Mouse (Mus musculus) hindbrain, embryonic 14.5 days (tissue): ENCODE measurements around the gene Mpped2. TPM values are rescaled to one million over a fixed set of nuclear protein-coding genes. Genes with fewer than 3 reads are reported as not detected.

Experiments
- ATAC-seq: fragments of 200-750 bp; cut with Nextera tagmentation; 2 replicates; pipeline ENCODE4 v1.8.0; 2017; ENCODE audit warnings: moderate number of reproducible peaks, mild to moderate bottlenecking, moderate TSS enrichment, moderate library complexity; ENCODE audit not compliant: low FRiP score
- DNase-seq: peaks from one replicate; pipeline ENCODE4 v3.0.0-alpha.2; 2015; ENCODE audit warnings: low spot score
- H3K27ac ChIP-seq: fragments of 300-500 bp; sonication (generic); 2 replicates; pipeline ENCODE4 v1.5.1; 2014; ENCODE audit warnings: mild to moderate bottlenecking, moderate library complexity
- H3K27me3 ChIP-seq: fragments of 300-500 bp; sonication (generic); 2 replicates; pipeline ENCODE4 v1.6.1; 2014; ENCODE audit warnings: mild to moderate bottlenecking, low read length, mixed read lengths; ENCODE audit not compliant: control insufficient read depth, insufficient read depth
- H3K36me3 ChIP-seq: fragments of 300-500 bp; sonication (generic); replicated peaks from 2 replicates; pipeline ENCODE4 v1.6.1; 2014; ENCODE audit not compliant: control insufficient read depth, insufficient read depth
- H3K4me1 ChIP-seq: fragments of 300-500 bp; sonication (generic); replicated peaks from 2 replicates; pipeline ENCODE4 v1.6.1; 2014; ENCODE audit warnings: antibody characterized with exemption, low read length, mixed read lengths; ENCODE audit not compliant: control insufficient read depth, insufficient read depth
- H3K4me2 ChIP-seq: fragments of 300-500 bp; sonication (generic); replicated peaks from 2 replicates; pipeline ENCODE4 v1.6.1; 2014; ENCODE audit warnings: mild to moderate bottlenecking, moderate library complexity
- H3K4me3 ChIP-seq: fragments of 300-500 bp; sonication (generic); replicated peaks from 2 replicates; pipeline ENCODE4 v1.5.1; 2014; ENCODE audit warnings: mild to moderate bottlenecking, low read length
- H3K9ac ChIP-seq: fragments of 300-500 bp; sonication (generic); 2 replicates; pipeline ENCODE4 v1.6.1; 2014
- H3K9me3 ChIP-seq: fragments of 300-500 bp; sonication (generic); 2 replicates; pipeline ENCODE4 v1.6.1; 2016; ENCODE audit warnings: low read length; ENCODE audit not compliant: control insufficient read depth
- WGBS: fragments of 180-500 bp; shearing (Covaris S2); extraction: QIAGEN DNeasy Blood & Tissue Kit; methylation state at CpG from one replicate; pipeline ENCODE4 v1.1.7; 2014; 5-methylcytosine and 5-hydroxymethylcytosine counted together
- polyA plus RNA-seq: library from polyadenylated mRNA; unstranded; fragments of >200 nt; fragmentation: Nextera tagmentation; extraction: Ambion mirVana; gene quantifications from 2 replicates; pipeline ENCODE4 v1.2.1, GENCODE M21; 2014

Mpped2 gene
- polyA plus RNA-seq, 1 experiment from 2014 or later = 149 TPM

DNA sequence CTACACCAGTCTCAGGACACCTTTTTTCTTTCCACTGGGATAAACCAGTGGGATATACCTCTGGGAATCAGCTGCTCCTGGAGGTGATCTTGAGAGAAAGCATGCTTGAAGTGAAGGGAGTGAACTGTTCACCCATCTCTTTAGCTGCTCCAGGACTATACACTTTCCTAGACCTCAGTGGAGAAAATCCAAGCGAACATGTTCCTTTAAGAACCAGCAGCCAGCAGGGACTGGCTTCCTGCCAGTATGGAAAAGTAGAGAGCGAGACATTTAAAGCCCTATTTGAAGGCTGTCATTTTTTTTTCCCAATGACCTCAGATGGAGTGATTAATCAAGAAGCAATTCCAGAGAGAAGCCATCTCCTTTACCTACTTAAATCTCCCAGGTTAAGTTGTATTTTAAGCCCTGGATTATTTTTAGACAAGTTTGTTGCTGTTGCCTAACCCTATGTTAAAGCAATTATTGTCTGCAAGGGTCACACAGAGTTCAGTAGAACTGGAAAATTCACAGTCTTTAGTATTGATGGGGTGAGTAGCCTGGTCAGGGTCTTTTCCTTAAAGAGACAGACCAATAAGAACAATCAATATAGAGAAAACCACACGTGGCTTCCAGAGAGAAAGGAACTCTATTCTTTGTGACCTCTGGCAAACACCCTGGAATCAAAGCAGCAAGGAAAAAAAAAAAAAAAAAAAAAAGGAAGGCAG is 196.4 kb downstream of the Mpped2 start:
- Histone ChIP-seq H3K36me3 (no peaks in the 10 kb centered on the region), H3K4me3 (no peak overlapping the region), H3K9ac (no peak overlapping the region), H3K27ac (no peak overlapping the region; the same call in 1 of the 2 replicates), H3K9me3 (no peaks in the 10 kb centered on the region), H3K4me1 (peaks cover 14% of the 10 kb centered on the region), H3K27me3 (no peaks in the 10 kb centered on the region), H3K4me2 (no peak overlapping the region)
- WGBS = 17% methylated on average over 3 of the region's 3 CpGs
- DNase-seq (peak; percentile 73), ATAC-seq (no peak)

DNA sequence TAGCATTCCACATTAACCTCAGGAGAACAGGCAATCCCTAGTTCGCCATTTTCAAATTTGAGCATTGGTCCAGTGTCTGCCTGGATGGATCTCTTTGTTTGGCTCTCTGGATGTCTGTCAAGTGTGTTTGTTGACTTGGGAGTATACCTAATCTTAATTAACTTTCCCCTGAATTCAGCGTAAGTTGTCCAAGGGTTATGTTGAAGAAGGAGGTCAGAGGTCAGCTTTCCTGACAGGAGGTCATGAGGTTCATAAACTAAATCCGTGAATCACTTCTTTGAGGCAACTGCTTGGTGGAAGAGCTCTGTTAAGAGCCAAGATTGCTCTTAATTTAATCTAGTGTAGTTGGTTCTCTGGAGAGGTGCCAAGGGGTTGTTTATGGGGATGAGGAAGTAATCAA is 200.3 kb downstream of the Mpped2 start:
- Histone ChIP-seq H3K9ac (no peak overlapping the region), H3K36me3 (no peaks in the 10 kb centered on the region), H3K4me2 (no peak overlapping the region), H3K27me3 (no peaks in the 10 kb centered on the region), H3K4me3 (no peak overlapping the region), H3K4me1 (peaks cover 14% of the 10 kb centered on the region), H3K9me3 (no peaks in the 10 kb centered on the region), H3K27ac (no peak overlapping the region)
- 43% methylated on average over 3 of the region's 3 CpGs for WGBS
- no peak for ATAC-seq
- no peak for DNase-seq

DNA sequence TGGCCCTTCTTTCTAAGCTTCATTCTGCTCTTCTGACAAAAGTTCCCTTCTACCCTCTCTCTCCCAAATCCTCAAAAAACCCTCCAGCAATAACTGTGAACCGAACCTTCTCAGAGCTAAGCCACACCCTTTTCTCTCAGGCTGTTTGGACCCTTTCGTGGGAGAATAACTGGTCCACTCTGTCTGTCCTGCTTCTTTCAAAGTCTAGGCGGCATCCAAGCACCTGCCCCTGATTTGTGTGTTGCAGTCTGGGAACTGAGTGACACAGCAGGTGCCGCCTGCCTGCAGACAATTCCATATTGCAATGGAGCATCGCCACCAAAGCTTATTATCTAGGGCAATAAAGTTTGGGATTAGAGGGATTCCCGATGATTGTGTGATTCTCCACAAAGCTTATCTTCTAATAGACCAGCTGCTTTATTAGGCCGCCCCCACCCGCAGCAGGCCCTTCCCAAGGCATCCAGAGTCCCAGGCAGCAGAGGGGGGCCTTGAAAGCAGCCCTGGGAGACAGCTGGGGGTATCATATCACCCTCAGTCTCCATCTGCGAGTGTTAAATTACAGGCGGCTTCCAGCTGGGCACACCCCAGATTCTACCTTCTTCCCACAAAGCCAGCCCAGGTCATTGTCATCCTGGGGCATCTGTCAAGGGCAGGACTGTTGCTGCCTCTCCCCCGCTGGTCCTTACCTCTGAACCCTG is 202.4 kb downstream of the Mpped2 start:
- Histone ChIP-seq H3K27me3 (no peaks in the 10 kb centered on the region), H3K27ac (no peak overlapping the region), H3K4me3 (no peak overlapping the region), H3K36me3 (no peaks in the 10 kb centered on the region), H3K9me3 (no peaks in the 10 kb centered on the region), H3K4me2 (no peak overlapping the region), H3K4me1 (no peaks in the 10 kb centered on the region), H3K9ac (no peak overlapping the region)
- DNase-seq (no peak), ATAC-seq (peak; percentile 59)
- WGBS = 17% methylated on average over 11 of the region's 11 CpGs

DNA sequence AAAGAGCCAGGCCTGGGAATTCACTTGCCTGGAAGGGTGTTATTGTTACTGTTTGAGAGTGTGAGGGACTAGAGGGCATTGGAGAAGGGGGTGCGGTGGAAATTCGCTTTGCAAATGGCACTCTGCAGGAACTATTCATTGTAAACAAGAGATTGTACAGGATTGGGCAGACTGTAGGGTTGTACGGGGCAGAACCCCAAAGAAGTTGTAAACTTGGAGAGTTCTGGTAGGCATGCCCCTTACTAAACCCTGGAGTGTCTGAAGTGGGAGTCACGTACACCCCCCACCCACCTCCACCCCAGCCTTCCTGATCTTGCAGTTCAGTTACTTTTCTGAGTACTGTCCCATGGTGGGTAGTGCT is 202.9 kb downstream of the Mpped2 start:
- H3K9ac ChIP-seq = no peak overlapping the region
- H3K4me3 ChIP-seq = no peak overlapping the region
- no peak overlapping the region for H3K4me2 ChIP-seq
- no peak overlapping the region for H3K27ac ChIP-seq
- H3K27me3 ChIP-seq = no peaks in the 10 kb centered on the region
- 33% methylated on average over 4 of the region's 4 CpGs for WGBS
- no peaks in the 10 kb centered on the region for H3K4me1 ChIP-seq
- DNase-seq = no peak
- H3K9me3 ChIP-seq = no peaks in the 10 kb centered on the region
- no peak for ATAC-seq
- H3K36me3 ChIP-seq = no peaks in the 10 kb centered on the region

DNA sequence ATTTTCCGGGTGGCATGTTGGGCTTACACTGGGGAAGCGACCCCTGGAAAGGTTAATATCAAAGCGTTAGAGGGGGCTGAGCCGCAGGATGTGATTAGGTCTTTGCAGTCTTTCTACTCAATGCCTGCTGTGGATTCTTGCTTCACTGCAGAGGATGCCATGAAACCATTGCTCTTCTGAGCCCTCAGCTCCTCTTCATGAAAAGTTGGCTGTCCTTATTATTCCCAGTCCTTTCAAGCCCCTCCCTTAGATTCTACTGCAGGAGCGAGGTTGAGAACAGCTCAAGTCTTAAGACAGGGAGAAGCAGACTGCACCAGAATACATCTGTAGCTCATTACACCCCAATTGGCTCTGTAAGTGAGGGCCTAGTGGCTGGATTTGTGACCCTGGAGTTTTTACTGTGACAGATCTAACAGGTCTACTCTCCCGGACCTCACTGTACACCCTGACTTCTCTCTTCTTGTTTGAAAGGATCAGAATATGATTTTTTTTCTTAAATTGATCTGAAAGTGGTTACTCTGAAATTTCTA is 218.9 kb downstream of the Mpped2 start:
- Histone ChIP-seq H3K27me3 (no peaks in the 10 kb centered on the region), H3K9ac (no peak overlapping the region), H3K4me1 (0 out of 2 replicates have a peak, but pooled peaks cover 5% of the 10 kb centered on the region), H3K4me3 (no peak overlapping the region), H3K27ac (no peak overlapping the region), H3K4me2 (no peak overlapping the region), H3K36me3 (no peaks in the 10 kb centered on the region), H3K9me3 (no peaks in the 10 kb centered on the region)
- WGBS = 78% methylated on average over 6 of the region's 6 CpGs
- DNase-seq (no peak), ATAC-seq (no peak)
